Mouse (Mus musculus) thymus, adult 2 months (tissue): ENCODE measurements around the gene Tmem136. TPM values are rescaled to one million over a fixed set of nuclear protein-coding genes. Genes with fewer than 3 reads are reported as not detected.

Experiments
- DNase-seq: peaks from one replicate; pipeline ENCODE4 v3.0.0; 2021
- H3K27ac ChIP-seq: fragments of 200-500 bp; 2 replicates; pipeline ENCODE4 v1.5.1; 2012; ENCODE audit warnings: low read length, control low read depth; ENCODE audit not compliant: control insufficient read depth, insufficient read depth
- H3K27me3 ChIP-seq: fragments of 200-500 bp; 2 replicates; pipeline ENCODE4 v1.6.1; 2012; ENCODE audit warnings: mild to moderate bottlenecking, low read length, moderate library complexity, mixed read lengths; ENCODE audit not compliant: control insufficient read depth, insufficient read depth
- H3K36me3 ChIP-seq: fragments of 200-500 bp; 2 replicates; pipeline ENCODE4 v1.6.1; 2012; ENCODE audit warnings: mild to moderate bottlenecking, low read length, moderate library complexity; ENCODE audit not compliant: control insufficient read depth, insufficient read depth
- H3K4me1 ChIP-seq: fragments of 200-500 bp; replicated peaks from 2 replicates; pipeline ENCODE4 v1.6.1; 2012; ENCODE audit warnings: low read length; ENCODE audit not compliant: control insufficient read depth, insufficient read depth
- H3K4me3 ChIP-seq: fragments of 200-500 bp; 2 replicates; pipeline ENCODE4 v1.5.1; 2012; ENCODE audit warnings: mild to moderate bottlenecking, low read length, control low read depth, moderate library complexity; ENCODE audit not compliant: control insufficient read depth, insufficient read depth
- CTCF ChIP-seq: fragments of 200-500 bp; IDR thresholded peaks from 2 replicates; pipeline ENCODE4 v1.5.1; 2012; ENCODE audit warnings: mild to moderate bottlenecking, control low read depth, low read length, moderate library complexity, borderline replicate concordance; ENCODE audit not compliant: control insufficient read depth, poor library complexity, insufficient read depth; ENCODE audit errors: extremely low read depth
- POLR2A ChIP-seq: fragments of 200-500 bp; IDR thresholded peaks from 2 replicates; pipeline ENCODE4 v1.6.1; 2012; ENCODE audit warnings: mild to moderate bottlenecking, low read length, control low read depth, moderate library complexity; ENCODE audit not compliant: control insufficient read depth, poor library complexity, insufficient read depth; ENCODE audit errors: extremely low read depth
- WGBS: fragments of 180-500 bp; shearing (Covaris S2); methylation state at CpG from one replicate; pipeline ENCODE4 v1.1.7; 2018; 5-methylcytosine and 5-hydroxymethylcytosine counted together
- polyA plus RNA-seq: library from polyadenylated mRNA; depleted of rRNA; stranded (reverse); fragments of >200 nt; gene quantifications from 2 replicates; pipeline ENCODE4 v1.2.3, GENCODE M21; 2012

The Tmem136 gene
- polyA plus RNA-seq, 1 experiment: 0.59 TPM

GRCm38 (mm10) chr9:43084496-43085362, 31.6 kb downstream of the Tmem136 start:
- Histone ChIP-seq H3K27me3 (no peaks in the 10 kb centered on the region), H3K36me3 (no peaks in the 10 kb centered on the region), H3K27ac (no peak overlapping the region), H3K4me1 (no peaks in the 10 kb centered on the region), H3K4me3 (no peak overlapping the region)
- 87% methylated on average over 7 of the region's 7 CpGs for WGBS
- no peak for DNase-seq
- TF ChIP-seq CTCF (no peak), POLR2A (no peak)

- WGBS: 76% methylated on average over 7 of the region's 7 CpGs
- Histone ChIP-seq H3K27me3 (no peaks in the 10 kb centered on the region), H3K4me1 (no peaks in the 10 kb centered on the region), H3K27ac (no peak overlapping the region), H3K4me3 (no peak overlapping the region), H3K36me3 (no peaks in the 10 kb centered on the region)
- no peak for DNase-seq
- TF ChIP-seq POLR2A (no peak), CTCF (no peak)
Observed at GRCm38 (mm10) chr9:43083441-43084055, 32.8 kb downstream of the Tmem136 start.

GRCm38 (mm10) chr9:43078711-43079110, 37.7 kb downstream of the Tmem136 start:
- 81% methylated on average over 3 of the region's 3 CpGs for WGBS
- H3K27me3 ChIP-seq: no peaks in the 10 kb centered on the region; the same call in 1 of the 2 replicates
- no peaks in the 10 kb centered on the region for H3K4me1 ChIP-seq
- DNase-seq: no peak
- no peaks in the 10 kb centered on the region for H3K36me3 ChIP-seq
- TF ChIP-seq POLR2A (no peak), CTCF (no peak)
- no peak overlapping the region for H3K27ac ChIP-seq
- H3K4me3 ChIP-seq: no peak overlapping the region

- Histone ChIP-seq H3K4me1 (no peaks in the 10 kb centered on the region), H3K4me3 (no peak overlapping the region), H3K36me3 (no peaks in the 10 kb centered on the region), H3K27me3 (no peaks in the 10 kb centered on the region; the same call in 1 of the 2 replicates), H3K27ac (no peak overlapping the region)
- no peak for DNase-seq
- TF ChIP-seq CTCF: no peak
- no peak for TF ChIP-seq POLR2A
- WGBS: 87% methylated on average over 7 of the region's 7 CpGs
Observed at GRCm38 (mm10) chr9:43076163-43076562, 40.2 kb downstream of the Tmem136 start.

- H3K36me3 ChIP-seq: no peaks in the 10 kb centered on the region
- DNase-seq: no peak
- H3K4me1 ChIP-seq: no peaks in the 10 kb centered on the region
- WGBS: 94% methylated on average over 1 of the region's 1 CpGs
- H3K27ac ChIP-seq: no peak overlapping the region
- TF ChIP-seq POLR2A: no peak
- no peak for TF ChIP-seq CTCF
- no peak overlapping the region for H3K4me3 ChIP-seq
- H3K27me3 ChIP-seq: no peaks in the 10 kb centered on the region; the same call in 1 of the 2 replicates
Observed at GRCm38 (mm10) chr9:43074611-43075010, 41.8 kb downstream of the Tmem136 start.

GRCm38 (mm10) chr9:43071741-43072140, 44.6 kb downstream of the Tmem136 start:
- no peak overlapping the region for H3K4me3 ChIP-seq
- no peaks in the 10 kb centered on the region; the same call in 1 of the 2 replicates for H3K27me3 ChIP-seq
- no peaks in the 10 kb centered on the region for H3K36me3 ChIP-seq
- WGBS: 86% methylated on average over 2 of the region's 2 CpGs
- TF ChIP-seq CTCF: no peak
- TF ChIP-seq POLR2A: no peak
- DNase-seq: no peak
- no peak overlapping the region for H3K27ac ChIP-seq
- no peaks in the 10 kb centered on the region for H3K4me1 ChIP-seq
